ENCODE assay signal across 25 mouse cellular contexts in the genomic region with DNA sequence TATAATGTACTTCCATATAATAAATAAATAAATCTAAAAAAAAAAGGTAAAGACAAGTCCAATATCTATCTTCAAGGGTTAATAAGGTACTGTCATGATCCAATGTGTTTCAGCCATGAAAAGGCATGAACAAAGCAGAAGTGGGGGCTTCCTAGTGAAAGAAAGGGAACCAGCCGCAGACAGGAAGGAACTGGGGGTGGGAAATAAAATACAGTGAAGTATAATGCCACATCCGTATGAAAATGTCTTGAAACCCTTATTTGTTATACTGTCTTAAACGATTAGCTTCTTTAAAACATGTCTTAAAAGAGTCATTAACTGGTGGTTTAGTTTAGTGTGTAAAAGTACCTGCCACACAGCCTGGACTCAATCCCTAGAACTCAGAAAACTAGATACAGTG. TPM values are rescaled to one million over a fixed set of nuclear protein-coding genes. Genes with fewer than 3 reads are reported as not detected.
A peak's percentile ranks its signal among the peaks of the same experiment; 100 is the strongest.
DNase-seq lines count a peak whose midpoint lies in the region; ATAC-seq lines count a peak whose summit lies in the region.
"Had no signal": no experiment of that assay in that cellular context is flagged by ENCODE, and none has a peak within 500 bp of the region (broad histone marks: within the 10 kb centered on the region; RNA-seq: fewer than 3 reads in every experiment).

No protein-coding gene starts in this region.

- DNase-seq in heart, adult 11 months = peak; percentile 84
- no peak for DNase-seq in heart, postnatal 4 days
- peak; percentile 38 for DNase-seq in T-cell, adult 2 months (ENCODE audit: low spot score)
- no peak for DNase-seq in urinary bladder, postnatal 10 days (ENCODE audit: low spot score)
- DNase-seq in frontal cortex, postnatal 10 days (ENCODE audit: low spot score in 2 of 2) = no peak
- no peak for DNase-seq in heart, embryonic 10.5 days (ENCODE audit: low spot score)
- DNase-seq: adrenal gland, adult 2 months; cerebellum, adult 11 months; cerebellum, postnatal 10 days; heart, postnatal 10 days; kidney, adult 2 months; kidney, postnatal 10 days; liver; lung, postnatal 36 days; thymus, postnatal 14 days had no signal

- no peaks in the 10 kb centered on the region for H3K27me3 ChIP-seq in heart, embryonic 10.5 days (ENCODE audit: insufficient read depth, poor library complexity, severe bottlenecking)
- H3K27me3 ChIP-seq: embryonic facial prominence, embryonic 13.5 days; forebrain, embryonic 13.5 days; heart, embryonic 12.5 days; hindbrain, embryonic 12.5 days; liver, embryonic 15.5 days; lung, embryonic 15.5 days had no signal

- H3K36me3 ChIP-seq in heart, embryonic 10.5 days = no peaks in the 10 kb centered on the region
- H3K36me3 ChIP-seq: embryonic facial prominence, embryonic 13.5 days; heart, embryonic 12.5 days; hindbrain, embryonic 12.5 days; limb, embryonic 10.5 days; liver, embryonic 15.5 days; lung, embryonic 15.5 days; midbrain, embryonic 10.5 days had no signal

- no peaks in the 10 kb centered on the region for H3K9me3 ChIP-seq in heart, embryonic 10.5 days
- H3K9me3 ChIP-seq: embryonic facial prominence, embryonic 13.5 days; hindbrain, embryonic 12.5 days; limb, embryonic 10.5 days; liver, embryonic 15.5 days; lung, embryonic 15.5 days had no signal

- H3K27ac ChIP-seq in heart, embryonic 10.5 days = no peak overlapping the region
- H3K27ac ChIP-seq: embryonic facial prominence, embryonic 13.5 days; forebrain, embryonic 13.5 days; hindbrain, embryonic 12.5 days; limb, embryonic 10.5 days; liver, embryonic 15.5 days; lung, embryonic 15.5 days; midbrain, embryonic 10.5 days had no signal

- 80% methylated on average over 3 of the region's 3 CpGs for WGBS in heart, embryonic 10.5 days

- peak; percentile 53 for ATAC-seq in inflammation-experienced regulatory T-cells, adult 6 months
- ATAC-seq: forebrain, embryonic 13.5 days had no signal

- H3K4me3 ChIP-seq in heart, embryonic 10.5 days = no peak overlapping the region
- H3K4me3 ChIP-seq: embryonic facial prominence, embryonic 13.5 days; erythroblast, embryonic 14.5 days; forebrain, embryonic 13.5 days; heart, embryonic 12.5 days; hindbrain, embryonic 12.5 days; limb, embryonic 10.5 days; liver, embryonic 15.5 days; lung, embryonic 15.5 days; midbrain, embryonic 10.5 days had no signal

- no peaks in the 10 kb centered on the region for H3K4me1 ChIP-seq in heart, embryonic 10.5 days
- H3K4me1 ChIP-seq: embryonic facial prominence, embryonic 13.5 days; heart, embryonic 12.5 days; limb, embryonic 10.5 days; liver, embryonic 15.5 days; lung, embryonic 15.5 days had no signal

RNA-seq across cellular contexts. Expression of a gene that starts 26.3 kb away (rescaled TPM):
- total RNA-seq in heart, postnatal 4 days (2021) = 10 to 100 TPM; 53.5 to 56.2 TPM
- polyA plus RNA-seq in inflammation-experienced regulatory T-cells, adult 6 months (2017; shearing (Covaris generic)) = 10 to 100 TPM; 33.9 to 66.1 (median 58.2) TPM
- polyA plus RNA-seq in heart, embryonic 10.5 days (2016; fragmentation: Nextera tagmentation; extraction: Ambion mirVana) = 16.2 and 25.5 TPM in 2 replicates

Comparison
In these comparisons a context has a peak if more than half of its experiments do, and no peak if none do; other contexts are left out.
1. DNase-seq: peak in heart, adult 11 months (single experiment) and T-cell, adult 2 months (single experiment); none in heart, postnatal 4 days (single experiment), urinary bladder, postnatal 10 days (single experiment), frontal cortex, postnatal 10 days (0 of 2) and heart, embryonic 10.5 days (single experiment).